Mouse (Mus musculus) layer of hippocampus, postnatal 14 days (tissue): Measurements from ENCODE around the gene Scgb1b7. TPM values are rescaled to one million over a fixed set of nuclear protein-coding genes. Genes with fewer than 3 reads are reported as not detected.
"Not testable (repeated sequence)": the region's sequence is repeated elsewhere in the genome, so short reads cannot be mapped to it uniquely, and the experiment has no call there.

ENCODE experiments used
- DNase-seq, 2 experiments: peaks; one replicate each; pipeline ENCODE4 v3.0.0; 2021 to 2022; ENCODE audit warnings: low spot score in 2 of 2, mixed read lengths in 1 of 2
- long read RNA-seq, 2 experiments: library from polyadenylated mRNA; stranded (forward); transcript quantifications; one replicate each; pipeline ENCODE4 v2.0.0; 2021
- total RNA-seq, 2 experiments: library from RNA; stranded (reverse); gene quantifications; 2 replicates each; pipeline ENCODE4 v1.2.3; 2021

Scgb1b7 gene
- not detected for total RNA-seq
- long read RNA-seq, experiment 1, result 0 reads
- long read RNA-seq, experiment 2, result 0 reads

DNA sequence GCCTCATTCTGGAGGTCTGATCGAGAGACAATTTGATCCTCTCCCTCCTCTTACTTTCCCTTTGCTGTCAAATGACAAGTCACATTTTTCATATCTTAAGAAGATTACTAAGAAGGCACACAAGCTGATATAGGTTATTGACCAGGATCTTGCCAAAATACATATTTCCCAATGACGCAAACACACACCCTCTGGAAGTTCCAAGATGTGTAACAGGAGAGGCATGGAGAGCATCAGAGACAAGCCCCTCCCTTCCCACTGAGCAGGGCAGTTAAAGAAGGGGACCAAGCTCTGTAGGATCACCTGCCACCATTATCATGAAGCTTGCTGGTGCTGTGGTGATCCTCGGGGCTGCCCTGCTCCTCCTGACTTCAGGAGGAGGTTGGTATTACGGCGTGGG lies at the start of gene Scgb1b7:
TSS of gene Scgb1b7 (plus strand) at position 301 of the 400 bp plus-strand sequence.
- DNase-seq, result not testable (repeated sequence)

DNA sequence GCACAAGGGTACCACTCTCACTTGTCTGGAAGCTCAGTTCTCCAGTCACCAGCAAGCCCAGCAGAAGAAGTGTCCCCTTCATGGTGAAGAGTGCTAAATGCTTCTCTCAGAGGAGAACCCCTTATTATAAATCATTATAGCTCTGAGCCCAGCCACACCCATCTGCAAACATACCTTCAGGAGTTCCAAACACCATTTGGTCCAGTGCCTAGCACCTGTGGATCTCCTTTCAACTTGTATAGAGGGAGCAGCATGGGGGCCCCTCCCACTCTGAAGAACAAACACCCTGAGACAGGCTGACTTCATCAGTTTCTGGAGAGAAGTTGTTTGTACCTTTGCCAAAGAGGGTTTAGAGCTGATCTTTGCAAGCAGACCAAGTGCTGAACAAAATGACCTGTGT lies 6.8 kb upstream of the Scgb1b7 start, which contains the start of gene Scgb2b7:
TSS of gene Scgb2b7 (minus strand) at position 101 of the 400 bp plus-strand sequence.
- not testable (repeated sequence) for DNase-seq

Other genes starting within 250 kb of the Scgb1b7 start
- not detected for gene Scgb2b7, start 6.9 kb upstream of the Scgb1b7 start, total RNA-seq